16 mouse cellular contexts compared by ENCODE assay signal in genomic region chr5:117181921-117182320, GRCm38 (mm10).
DNase-seq lines count a peak whose midpoint lies in the region; ATAC-seq and TF ChIP-seq lines count a peak whose summit lies in the region.
"Had no signal": no experiment of that assay in that cellular context is flagged by ENCODE, and none has a peak within 500 bp of the region (broad histone marks: within the 10 kb centered on the region; RNA-seq: fewer than 3 reads in every experiment).

No protein-coding gene starts in this region.

- no peak for DNase-seq in heart, postnatal 25 days (ENCODE audit: low spot score)
- DNase-seq in liver, embryonic 13.5 days = no peak
- DNase-seq in liver = no peak
- DNase-seq in embryo, embryonic 10.5 days (ENCODE audit: low spot score) = no peak
- DNase-seq: cerebellum, adult 2 months; lung, adult 2 months; thymus, postnatal 25 days had no signal

- no peak overlapping the region for H3K9ac ChIP-seq in heart, embryonic 16.5 days (ENCODE audit: low read length)
- H3K9ac ChIP-seq in liver, embryonic 13.5 days = no peak overlapping the region
- H3K9ac ChIP-seq: embryonic facial prominence, embryonic 15.5 days; forebrain, embryonic 13.5 days; hindbrain, embryonic 15.5 days had no signal

- intact Hi-C loops in heart, postnatal 25 days (cut with DNase I) = no loop called here

- no peak for TF ChIP-seq CTCF in bone marrow macrophage, adult 2 months (IDR thresholded peaks at IDR 0.05; ENCODE audit: low read depth, low read length)

- 65% methylated on average over 5 of the region's 5 CpGs for WGBS in heart, embryonic 16.5 days
- 72% methylated on average over 5 of the region's 5 CpGs for WGBS in liver, embryonic 13.5 days (ENCODE audit: insufficient replicate concordance)

- no peak overlapping the region for H3K4me2 ChIP-seq in heart, embryonic 16.5 days (ENCODE audit: low read depth, low read length)
- no peak overlapping the region for H3K4me2 ChIP-seq in liver, embryonic 13.5 days
- H3K4me2 ChIP-seq: embryonic facial prominence, embryonic 15.5 days; forebrain, embryonic 13.5 days; hindbrain, embryonic 15.5 days had no signal

- no peak for TF ChIP-seq POLR2A in bone marrow macrophage, adult 2 months (IDR thresholded peaks at IDR 0.05; ENCODE audit: borderline replicate concordance, low read depth, low read length)

- peaks cover 10% of the 10 kb centered on the region for H3K9me3 ChIP-seq in heart, embryonic 16.5 days (replicated peaks; ENCODE audit: control insufficient read depth, low read length)
- peaks cover 13% of the 10 kb centered on the region for H3K9me3 ChIP-seq in liver, embryonic 13.5 days (replicated peaks)
- H3K9me3 ChIP-seq: embryonic facial prominence, embryonic 15.5 days; hindbrain, embryonic 15.5 days had no signal

- no peak for ATAC-seq in heart, embryonic 16.5 days (replicated peaks; ENCODE audit: extremely low read depth, insufficient read depth, low FRiP score)
- no peak for ATAC-seq in liver, embryonic 13.5 days (ENCODE audit: low read depth)
- ATAC-seq in megakaryocyte progenitor cell, adult 5-6 weeks (replicated peaks; ENCODE audit: poor library complexity) = peak; percentile 30; the same call in 1 of the 2 replicates
- ATAC-seq in inflammation-experienced regulatory T-cells, adult 6 months = no peak
- ATAC-seq: forebrain, embryonic 13.5 days; midbrain, embryonic 16.5 days had no signal

- H3K4me1 ChIP-seq in heart, embryonic 16.5 days (ENCODE audit: control insufficient read depth, insufficient read depth, low read length) = no peaks in the 10 kb centered on the region
- H3K4me1 ChIP-seq in liver, embryonic 13.5 days (replicated peaks) = no peaks in the 10 kb centered on the region
- H3K4me1 ChIP-seq in bone marrow macrophage, adult 2 months (ENCODE audit: control insufficient read depth, insufficient read depth, low read length) = peaks cover 28% of the 10 kb centered on the region
- H3K4me1 ChIP-seq: embryonic facial prominence, embryonic 15.5 days; hindbrain, embryonic 15.5 days had no signal

- peaks cover 17% of the 10 kb centered on the region for H3K36me3 ChIP-seq in heart, embryonic 16.5 days (ENCODE audit: control insufficient read depth, insufficient read depth)
- peaks cover 81% of the 10 kb centered on the region for H3K36me3 ChIP-seq in liver, embryonic 13.5 days

- H3K27ac ChIP-seq in heart, embryonic 16.5 days (ENCODE audit: low read length) = 0 out of 2 replicates have a peak overlapping the region, but pooled peaks have one; percentile 5
- peak overlapping the region; percentile 7; the same call in 1 of the 2 replicates for H3K27ac ChIP-seq in liver, embryonic 13.5 days
- peak overlapping the region; percentile 88 for H3K27ac ChIP-seq in bone marrow macrophage, adult 2 months (ENCODE audit: insufficient read depth, low read depth, low read length)
- H3K27ac ChIP-seq: embryonic facial prominence, embryonic 15.5 days; forebrain, embryonic 13.5 days; hindbrain, embryonic 15.5 days; limb, embryonic 10.5 days had no signal

- H3K4me3 ChIP-seq in heart, embryonic 16.5 days (ENCODE audit: low read length) = no peak overlapping the region
- no peak overlapping the region for H3K4me3 ChIP-seq in liver, embryonic 13.5 days (replicated peaks)
- H3K4me3 ChIP-seq in bone marrow macrophage, adult 2 months (ENCODE audit: insufficient read depth, low read length) = no peak overlapping the region
- H3K4me3 ChIP-seq: embryonic facial prominence, embryonic 15.5 days; forebrain, embryonic 13.5 days; hindbrain, embryonic 15.5 days; limb, embryonic 10.5 days had no signal

- no peaks in the 10 kb centered on the region for H3K27me3 ChIP-seq in heart, embryonic 16.5 days (ENCODE audit: control insufficient read depth, insufficient read depth, low read length)
- no peaks in the 10 kb centered on the region for H3K27me3 ChIP-seq in liver, embryonic 13.5 days
- H3K27me3 ChIP-seq: embryonic facial prominence, embryonic 15.5 days; forebrain, embryonic 13.5 days; hindbrain, embryonic 15.5 days had no signal

Comparison
In these comparisons a context has a peak if more than half of its experiments do, and no peak if none do; other contexts are left out.
1. H3K27ac ChIP-seq: peak in every context shown above with its lines; median percentile 88 in bone marrow macrophage, adult 2 months; 7 in liver, embryonic 13.5 days; 5 in heart, embryonic 16.5 days.